Mouse (Mus musculus) colon, adult 2 months (tissue): Measurements from ENCODE around the gene Hes2. TPM values are rescaled to one million over a fixed set of nuclear protein-coding genes. Genes with fewer than 3 reads are reported as not detected.

Experiments used
- polyA plus RNA-seq: library from polyadenylated mRNA; depleted of rRNA; stranded (reverse); fragments of >200 nt; gene quantifications from 2 replicates; pipeline ENCODE4 v1.2.3, GENCODE M21; 2012; rRNA removed

Gene Hes2
- polyA plus RNA-seq, result 4.3 and 5.0 TPM in 2 replicates

GRCm38 (mm10) chr4:152158585-152159284 lies at the start of gene Hes2:
Hes2 (plus strand) TSS chr4:152158867.

GRCm38 (mm10) chr4:152115921-152116612 lies 42.6 kb upstream of the Hes2 start, which contains the start of gene Tnfrsf25:
Tnfrsf25 (plus strand) TSS chr4:152115934.

GRCm38 (mm10) chr4:152151966-152152544 lies 6.6 kb upstream of the Hes2 start, which contains the start of gene Espn:
Espn (minus strand) TSS chr4:152152371.

GRCm38 (mm10) chr4:152177537-152178343 lies 19.1 kb downstream of the Hes2 start, which contains the start of gene Acot7:
Acot7 (plus strand) TSS chr4:152178134.

Other genes starting within 250 kb of the Hes2 start
- 53.1 and 54.8 TPM in 2 replicates for gene Dnajc11, start 225.2 kb upstream of the Hes2 start, polyA plus RNA-seq
- gene Thap3, start 169.9 kb upstream of the Hes2 start, polyA plus RNA-seq, result 52.9 and 61.9 TPM in 2 replicates
- gene Phf13, start 162.6 kb upstream of the Hes2 start, polyA plus RNA-seq, result 8.0 and 11.6 TPM in 2 replicates
- gene Klhl21, start 150.1 kb upstream of the Hes2 start, polyA plus RNA-seq, result 32.7 and 32.8 TPM in 2 replicates
- 15.8 and 16.4 TPM in 2 replicates for gene Zbtb48, start 131.2 kb upstream of the Hes2 start, polyA plus RNA-seq
- 0.03 TPM in 1 of 2 replicates, not detected in the other for gene Tas1r1, start 120.3 kb upstream of the Hes2 start, polyA plus RNA-seq
- 19.1 and 20.3 TPM in 2 replicates for gene Nol9, start 119.5 kb upstream of the Hes2 start, polyA plus RNA-seq
- gene Plekhg5, start 86.4 kb upstream of the Hes2 start, polyA plus RNA-seq, result 35.1 and 50.2 TPM in 2 replicates
- 5.6 and 7.5 TPM in 2 replicates for gene Tnfrsf25, start 42.9 kb upstream of the Hes2 start, polyA plus RNA-seq
- gene Espn, start 6.5 kb upstream of the Hes2 start, polyA plus RNA-seq, result 103 and 119 TPM in 2 replicates
- gene Acot7, start 19.3 kb downstream of the Hes2 start, polyA plus RNA-seq, result 71.1 and 110 TPM in 2 replicates
- 28.6 and 31.9 TPM in 2 replicates for gene Gpr153, start 115.4 kb downstream of the Hes2 start, polyA plus RNA-seq
- gene Hes3, start 132.8 kb downstream of the Hes2 start, polyA plus RNA-seq, result not detected in 2 replicates
- gene Icmt, start 138.4 kb downstream of the Hes2 start, polyA plus RNA-seq, result 28.1 and 32.6 TPM in 2 replicates
- 6.6 and 7.3 TPM in 2 replicates for gene Rnf207, start 160.1 kb downstream of the Hes2 start, polyA plus RNA-seq
- 21.3 and 24.7 TPM in 2 replicates for gene Rpl22, start 166.9 kb downstream of the Hes2 start, polyA plus RNA-seq
- gene Chd5, start 179.8 kb downstream of the Hes2 start, polyA plus RNA-seq, result 1.2 and 1.4 TPM in 2 replicates